Mouse (Mus musculus): ENCODE measurements around the gene Arid5b.

The Arid5b gene

GRCm38 (mm10) chr10:68278632-68279361, at the start of gene Arid5b:
Arid5b (minus strand) TSS chr10:68278740.
- DNase-seq (ENCODE audit: low spot score in 2 of 2), result peak; percentile 60 to 76

GRCm38 (mm10) chr10:68325378-68325777, 46.8 kb upstream of the Arid5b start:
- DNase-seq (ENCODE audit: low spot score in 2 of 2), result no peak

GRCm38 (mm10) chr10:68324061-68324460, 45.5 kb upstream of the Arid5b start:
- DNase-seq (ENCODE audit: low spot score in 2 of 2), result peak; percentile 5 to 30

DNA sequence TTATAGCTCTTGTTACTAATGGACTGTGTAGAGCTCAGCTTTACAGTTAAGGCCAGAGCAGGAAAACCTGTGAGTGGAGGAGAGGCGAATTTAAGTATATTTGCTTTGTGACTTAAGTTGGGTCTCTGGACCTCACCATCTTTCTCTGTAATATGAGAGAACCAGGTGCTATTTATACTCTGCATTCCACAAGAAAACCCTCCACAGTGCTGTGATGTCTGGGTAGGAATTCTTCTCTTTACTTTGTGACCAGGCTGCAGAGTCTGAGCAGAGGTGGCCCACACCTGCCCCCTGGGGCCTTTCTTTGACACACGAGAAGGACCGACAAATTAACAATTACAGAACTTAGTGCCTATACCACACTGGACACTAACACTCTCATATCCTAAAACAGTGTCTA, 44.6 kb upstream of the Arid5b start:
- no peak for DNase-seq (ENCODE audit: low spot score in 2 of 2)

DNA sequence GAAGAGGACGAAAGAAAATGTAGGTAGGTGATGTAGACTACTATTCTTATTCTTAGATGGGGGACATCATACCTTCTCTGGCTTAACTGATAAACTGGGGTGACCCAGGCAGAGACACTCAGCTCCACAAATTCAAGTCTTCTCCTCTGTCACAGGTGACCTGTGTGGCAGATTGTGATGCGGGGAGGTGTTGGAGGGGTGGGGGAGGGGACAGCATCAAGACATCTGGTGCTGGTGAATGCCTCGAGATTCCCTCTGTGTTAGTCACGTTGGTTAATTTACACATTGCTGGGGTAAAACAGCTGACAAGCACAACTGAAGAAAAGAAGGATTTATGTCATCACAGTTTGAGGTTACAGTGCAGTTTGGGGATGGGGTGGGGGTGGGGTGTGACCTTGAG, 42.4 kb upstream of the Arid5b start:
- no peak for DNase-seq (ENCODE audit: low spot score in 2 of 2)

DNA sequence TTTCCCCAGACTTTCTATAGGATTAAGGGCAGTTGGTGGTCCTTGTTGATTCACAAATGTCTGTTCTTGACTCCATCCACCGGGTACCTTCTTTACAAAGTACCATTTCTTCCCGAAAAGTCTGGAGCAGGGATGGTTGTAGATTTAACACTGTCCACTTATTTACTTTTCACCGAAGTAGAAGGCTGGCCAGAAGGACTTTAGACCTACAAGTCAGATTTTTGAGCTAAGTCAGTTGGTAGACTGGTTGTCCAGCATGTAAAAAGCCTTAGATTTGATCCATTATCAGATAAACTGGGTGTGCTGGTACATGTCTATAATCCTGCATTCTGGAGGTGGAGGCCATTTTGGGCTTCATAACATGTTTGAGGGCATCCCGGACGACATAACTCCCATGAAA, 42.0 kb upstream of the Arid5b start:
- DNase-seq (ENCODE audit: low spot score in 2 of 2), result no peak

GRCm38 (mm10) chr10:68319438-68319837, 40.9 kb upstream of the Arid5b start:
- no peak for DNase-seq (ENCODE audit: low spot score in 2 of 2)

DNA sequence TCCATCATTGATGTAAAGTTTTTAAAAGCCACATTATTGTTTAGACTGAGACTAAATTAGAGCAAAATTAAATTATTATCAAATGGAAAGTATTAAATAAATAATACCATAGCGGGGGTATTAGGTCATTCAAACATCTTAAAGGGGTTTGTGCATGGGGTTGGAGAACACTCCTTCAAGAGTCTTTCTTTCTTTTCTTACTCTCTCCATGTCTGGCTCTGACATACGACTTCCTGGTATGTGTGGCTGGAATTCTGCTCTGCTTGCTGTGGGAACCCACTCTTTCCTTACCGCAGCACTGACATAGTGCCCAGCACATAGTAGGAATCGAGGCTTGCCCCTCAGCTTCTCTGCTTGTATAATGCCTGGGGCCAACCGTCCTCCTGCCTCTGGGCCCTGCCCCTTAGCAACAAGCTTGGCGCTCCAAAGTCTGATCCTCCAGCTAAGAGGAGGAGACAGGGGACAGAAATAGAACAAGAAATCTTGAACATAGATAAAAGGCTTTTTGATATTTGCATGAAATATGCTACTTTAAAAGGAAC, 40.0 kb upstream of the Arid5b start:
- no peak for DNase-seq (ENCODE audit: low spot score in 2 of 2)

- DNase-seq (ENCODE audit: low spot score in 2 of 2), result no peak
Observed at GRCm38 (mm10) chr10:68312734-68313133, 34.2 kb upstream of the Arid5b start.

- no peak for DNase-seq (ENCODE audit: low spot score in 2 of 2)
Observed at GRCm38 (mm10) chr10:68301013-68301412, 22.5 kb upstream of the Arid5b start.

DNA sequence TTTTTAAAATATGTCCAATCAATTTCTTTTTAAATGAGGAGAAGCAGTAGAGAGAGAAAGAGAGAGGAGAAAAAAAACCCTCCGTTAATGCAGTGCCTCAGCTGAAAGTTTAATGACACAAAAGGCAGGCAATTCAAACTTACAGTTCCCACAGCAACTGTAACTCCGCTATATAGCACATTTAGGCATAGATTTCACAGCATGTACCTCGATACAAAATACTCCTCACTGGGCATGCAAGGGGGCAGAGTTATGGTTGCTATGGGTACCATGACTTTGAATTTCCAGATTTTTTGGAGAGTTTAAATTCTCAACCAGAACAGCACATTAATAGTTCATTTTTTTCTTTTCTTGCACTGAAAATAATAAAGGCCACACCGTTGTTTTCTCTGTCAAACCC, 10.9 kb upstream of the Arid5b start:
- no peak for DNase-seq (ENCODE audit: low spot score in 2 of 2)

- DNase-seq (ENCODE audit: low spot score in 2 of 2), result peak; percentile 61 to 82
Observed at GRCm38 (mm10) chr10:68282466-68283391, 4.2 kb upstream of the Arid5b start.

DNA sequence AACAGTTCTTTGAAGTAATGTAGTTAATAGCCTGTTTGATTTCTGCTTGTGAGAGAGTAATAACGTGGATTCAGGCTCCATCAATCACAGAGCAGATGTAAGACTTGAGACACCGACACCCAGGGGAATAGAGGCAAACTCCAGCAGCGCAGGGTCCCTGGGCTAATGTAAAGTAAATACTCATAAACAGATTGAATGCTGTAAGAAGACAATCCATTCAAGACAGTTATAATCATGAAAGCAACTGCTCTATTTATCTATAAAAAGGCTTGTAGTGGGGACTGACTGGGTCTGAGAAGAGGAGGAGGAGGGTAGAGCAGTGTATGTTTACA, 3.2 kb upstream of the Arid5b start:
- DNase-seq (ENCODE audit: low spot score in 2 of 2), result no peak

- DNase-seq (ENCODE audit: low spot score in 2 of 2), result no peak
Observed at GRCm38 (mm10) chr10:68281076-68281774, 2.7 kb upstream of the Arid5b start.

GRCm38 (mm10) chr10:68279516-68280501, 1.3 kb upstream of the Arid5b start:
- peak; percentile 74 to 75 for DNase-seq (ENCODE audit: low spot score in 2 of 2)

DNA sequence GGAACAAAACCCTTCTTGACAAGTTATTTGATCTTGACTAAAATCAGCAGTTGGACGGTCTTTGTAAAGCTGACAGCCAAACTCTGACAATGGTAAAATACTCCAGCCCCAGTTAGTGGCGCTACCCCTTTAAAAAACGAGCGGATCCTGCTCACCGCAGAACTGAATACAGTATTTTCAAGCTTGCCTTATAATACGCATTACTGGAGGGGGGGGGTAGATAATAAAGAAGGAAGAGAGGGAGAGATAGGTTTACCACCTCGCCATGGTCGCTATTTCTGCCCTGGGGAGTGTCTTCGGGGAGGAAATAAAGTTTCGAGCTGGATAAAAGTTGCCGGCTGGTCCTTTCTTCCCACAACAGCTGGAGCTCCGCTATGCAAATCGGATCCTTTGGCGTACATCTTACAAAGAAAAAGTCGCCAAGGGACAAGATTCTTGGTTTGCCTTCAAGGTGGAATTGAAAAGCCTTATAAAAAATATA, 829 bp downstream of the Arid5b start:
- DNase-seq (ENCODE audit: low spot score in 2 of 2), result peak; percentile 38 to 50

DNA sequence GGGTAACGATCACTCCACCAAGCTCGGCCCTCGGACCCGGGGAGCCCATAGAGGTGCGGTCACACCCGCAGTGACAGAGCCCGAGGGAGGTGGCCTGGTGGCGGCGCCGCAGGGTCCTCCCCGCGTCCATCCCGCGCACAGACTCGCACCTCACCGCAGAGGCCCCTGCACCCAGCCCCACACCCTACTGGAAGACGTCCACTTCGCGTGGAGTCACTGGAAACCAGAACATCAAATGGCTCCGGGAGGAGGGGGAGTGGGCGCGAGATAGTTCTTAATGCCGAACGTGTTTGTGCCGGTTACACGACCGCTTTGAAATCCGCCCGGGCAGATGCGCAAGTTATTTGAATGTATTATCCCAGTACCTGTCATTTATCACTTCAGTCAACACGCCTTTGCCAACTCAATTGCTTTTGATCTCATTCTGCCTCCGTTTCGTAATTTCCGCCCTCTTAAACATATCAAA, 1.5 kb downstream of the Arid5b start:
- peak; percentile 70 to 79 for DNase-seq (ENCODE audit: low spot score in 2 of 2)

- DNase-seq (ENCODE audit: low spot score in 2 of 2), result peak; percentile 64 to 76
Observed at GRCm38 (mm10) chr10:68276350-68276975, 2.1 kb downstream of the Arid5b start.

DNA sequence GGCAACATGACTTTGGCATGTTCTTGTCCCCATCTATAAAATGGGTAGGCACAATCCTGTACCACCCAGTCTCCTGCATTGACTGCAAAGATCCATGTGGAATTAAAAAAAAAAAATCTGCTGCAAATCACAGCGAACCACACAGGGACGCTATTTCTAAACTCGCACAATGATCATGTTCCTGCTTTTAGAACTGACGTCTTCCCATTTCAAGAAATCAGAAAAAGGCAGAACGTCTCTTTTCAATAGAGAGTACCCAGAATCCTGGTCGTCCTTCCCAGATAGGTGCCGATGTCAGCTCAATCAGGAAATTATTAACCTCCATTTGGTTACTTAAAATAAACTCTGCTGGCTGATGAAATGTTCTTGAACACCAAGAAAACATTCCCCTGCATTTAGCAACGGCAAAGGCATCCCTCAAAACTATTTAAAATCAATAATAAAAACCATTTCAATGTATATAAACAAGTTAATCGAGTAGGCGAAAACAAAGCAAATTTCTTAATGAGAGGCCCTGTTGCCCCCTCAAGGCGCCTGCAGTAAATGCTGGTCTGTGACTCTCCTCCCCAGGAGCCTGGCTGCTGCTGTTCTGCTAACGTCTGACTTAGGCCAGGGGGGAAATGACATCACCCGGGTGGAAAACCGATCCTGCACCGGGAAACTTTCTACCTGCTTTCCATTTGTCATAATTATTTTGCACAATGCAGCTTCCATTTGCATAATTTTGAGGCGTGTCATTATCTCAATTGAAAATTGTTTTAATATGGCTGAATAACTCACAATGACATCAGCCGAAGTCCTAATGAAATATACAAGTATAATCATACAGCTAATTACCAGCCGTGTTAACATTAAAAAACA, 3.4 kb downstream of the Arid5b start:
- DNase-seq (ENCODE audit: low spot score in 2 of 2), result peak; percentile 46 to 61
